Mouse (Mus musculus) neural tube, embryonic 15.5 days (tissue): ENCODE data around the gene Mff. TPM values are rescaled to one million over a fixed set of nuclear protein-coding genes. Genes with fewer than 3 reads are reported as not detected.

Experiments
- ATAC-seq: fragments of 200-750 bp; cut with Nextera tagmentation; 2 replicates; pipeline ENCODE4 v1.8.0; 2017; ENCODE audit warnings: mild to moderate bottlenecking, moderate TSS enrichment, moderate library complexity; ENCODE audit not compliant: low FRiP score
- H3K27ac ChIP-seq: fragments of 300-500 bp; sonication (generic); replicated peaks from 2 replicates; pipeline ENCODE4 v1.5.1; 2015; ENCODE audit warnings: mild to moderate bottlenecking, inconsistent platforms
- H3K27me3 ChIP-seq: fragments of 300-500 bp; sonication (generic); replicated peaks from 2 replicates; pipeline ENCODE4 v1.6.1; 2015; ENCODE audit warnings: inconsistent platforms
- H3K36me3 ChIP-seq: fragments of 300-500 bp; sonication (generic); 2 replicates; pipeline ENCODE4 v1.6.1; 2015; ENCODE audit warnings: inconsistent platforms
- H3K4me1 ChIP-seq: fragments of 300-500 bp; sonication (generic); 2 replicates; pipeline ENCODE4 v1.6.1; 2015; ENCODE audit warnings: inconsistent platforms
- H3K4me2 ChIP-seq: fragments of 300-500 bp; sonication (generic); 2 replicates; pipeline ENCODE4 v1.6.1; 2015; ENCODE audit warnings: inconsistent platforms, mild to moderate bottlenecking, moderate library complexity
- H3K4me3 ChIP-seq: fragments of 300-500 bp; sonication (generic); replicated peaks from 2 replicates; pipeline ENCODE4 v1.5.1; 2015; ENCODE audit warnings: mild to moderate bottlenecking, inconsistent platforms
- H3K9ac ChIP-seq: fragments of 300-500 bp; sonication (generic); replicated peaks from 2 replicates; pipeline ENCODE4 v1.6.1; 2015; ENCODE audit warnings: mild to moderate bottlenecking, inconsistent platforms
- H3K9me3 ChIP-seq: fragments of 300-500 bp; sonication (generic); replicated peaks from 2 replicates; pipeline ENCODE4 v1.6.1; 2016; ENCODE audit warnings: inconsistent platforms
- WGBS: fragments of 180-500 bp; shearing (Covaris S2); methylation state at CpG from one replicate; pipeline ENCODE4 v1.1.7; 2015; ENCODE audit warnings: mixed read lengths; 5-methylcytosine and 5-hydroxymethylcytosine counted together
- polyA plus RNA-seq: library from polyadenylated mRNA; unstranded; fragments of >200 nt; fragmentation: Nextera tagmentation; extraction: Ambion mirVana; gene quantifications from 2 replicates; pipeline ENCODE4 v1.2.1, GENCODE M21; 2015

Mff gene
- polyA plus RNA-seq, 1 experiment from 2014 or later: 375 TPM

DNA sequence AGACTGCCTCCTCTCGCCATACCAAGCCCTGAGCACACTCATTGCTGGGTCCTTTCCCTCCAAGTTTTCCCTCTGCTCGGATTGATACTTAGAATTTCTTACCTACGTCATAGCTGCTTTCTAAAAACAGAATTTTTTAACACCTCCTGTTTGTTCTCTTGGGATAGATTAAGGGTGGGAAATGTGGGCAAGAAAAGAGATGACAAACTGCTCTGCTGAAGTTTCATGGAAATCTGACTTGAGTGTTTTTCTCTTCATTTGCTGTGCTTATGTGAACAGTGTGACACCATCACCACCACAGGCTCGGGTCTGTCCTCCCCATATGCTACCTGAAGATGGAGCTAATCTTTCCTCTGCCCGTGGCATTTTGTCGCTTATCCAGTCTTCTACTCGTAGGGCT lies 16.8 kb downstream of the Mff start:
- WGBS: 89% methylated on average over 7 of the region's 7 CpGs
- H3K9ac ChIP-seq: no peak overlapping the region
- no peak overlapping the region for H3K4me3 ChIP-seq
- H3K9me3 ChIP-seq: no peaks in the 10 kb centered on the region
- H3K27me3 ChIP-seq: no peaks in the 10 kb centered on the region
- H3K36me3 ChIP-seq: peaks cover 26% of the 10 kb centered on the region
- no peaks in the 10 kb centered on the region for H3K4me1 ChIP-seq
- ATAC-seq: no peak
- no peak overlapping the region for H3K27ac ChIP-seq
- no peak overlapping the region for H3K4me2 ChIP-seq

DNA sequence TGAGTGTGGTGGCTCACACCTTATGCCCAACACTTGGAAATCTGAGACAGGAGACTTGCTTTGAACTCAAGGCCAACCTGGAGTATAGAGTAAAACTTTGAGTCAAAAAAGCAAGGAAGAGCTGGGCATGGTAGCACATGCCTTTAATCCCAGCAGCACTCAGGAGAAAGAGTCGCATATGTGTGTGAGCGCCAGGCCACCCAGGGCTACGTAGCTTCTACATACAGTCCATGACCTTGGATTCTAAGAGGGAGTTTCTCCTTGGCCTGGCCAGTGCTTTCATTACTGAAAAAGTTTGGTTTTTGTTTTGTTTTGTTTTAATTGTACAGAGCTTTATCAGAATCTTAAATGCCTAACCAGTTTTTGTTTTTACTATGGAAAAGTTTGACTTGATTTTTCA lies 19.3 kb downstream of the Mff start:
- peaks cover 16% of the 10 kb centered on the region for H3K36me3 ChIP-seq
- no peaks in the 10 kb centered on the region for H3K4me1 ChIP-seq
- ATAC-seq: no peak

DNA sequence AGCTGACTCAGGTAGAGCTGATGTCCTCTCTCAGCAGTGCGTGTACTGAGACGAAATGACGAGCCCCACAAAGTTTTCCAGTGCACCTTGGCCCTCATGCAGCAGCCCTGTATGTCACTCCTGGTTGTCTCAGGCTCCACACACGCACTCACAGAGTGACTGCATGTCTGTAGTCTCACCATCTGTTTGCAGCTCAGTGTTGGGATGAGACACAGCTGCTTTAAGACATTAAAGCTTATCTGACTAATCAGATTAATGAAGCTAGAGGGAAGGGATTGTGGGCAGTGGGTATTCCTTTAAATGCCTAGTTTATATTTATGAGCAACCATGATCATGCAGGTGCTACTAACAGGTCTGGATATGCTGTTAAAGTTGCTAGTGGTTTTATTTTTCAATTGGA lies 21.7 kb downstream of the Mff start:
- 84% methylated on average over 4 of the region's 4 CpGs for WGBS
- H3K9me3 ChIP-seq: no peaks in the 10 kb centered on the region
- ATAC-seq: no peak

More for the DNA sequence above, 19.3 kb downstream of the Mff start:
- Histone ChIP-seq H3K27ac (no peak overlapping the region), H3K27me3 (no peaks in the 10 kb centered on the region), H3K4me2 (no peak overlapping the region), H3K9ac (no peak overlapping the region), H3K9me3 (no peaks in the 10 kb centered on the region), H3K4me3 (no peak overlapping the region)
- 92% methylated on average over 3 of the region's 3 CpGs for WGBS

DNA sequence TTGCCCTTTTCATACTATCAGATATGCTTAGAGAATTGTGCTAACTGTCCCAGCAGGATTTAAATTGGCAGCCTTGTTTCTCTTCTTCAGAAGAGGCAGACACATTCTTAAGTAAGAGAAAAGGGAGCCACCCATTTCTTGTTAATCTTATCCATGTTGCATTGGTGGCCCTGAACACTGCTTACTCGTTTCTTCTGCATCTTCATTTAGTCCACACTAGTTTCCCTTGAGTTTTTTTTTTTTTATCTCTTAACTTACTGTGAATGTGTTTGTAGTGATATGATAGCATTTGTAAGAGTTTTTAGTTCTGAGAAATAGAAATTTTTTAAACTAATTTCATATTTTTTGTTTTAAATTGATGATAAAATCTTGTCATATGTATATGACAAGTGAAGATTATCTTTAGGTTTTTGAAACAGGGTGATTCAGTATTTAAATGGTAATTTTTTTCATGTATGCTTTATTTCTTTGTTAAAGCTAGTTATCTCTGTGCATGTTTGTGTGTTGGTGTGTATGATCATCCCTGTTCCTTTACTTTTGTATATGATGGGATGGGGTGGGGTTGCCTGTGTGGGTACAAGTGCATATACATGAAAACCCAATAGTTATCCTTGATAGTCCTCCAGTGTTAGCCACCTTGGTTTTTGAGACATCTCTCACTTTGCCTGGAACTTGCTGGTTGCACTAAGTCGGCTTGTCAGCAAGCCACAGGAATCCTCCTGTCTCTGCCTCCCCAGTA lies 23.2 kb downstream of the Mff start:
- no peak overlapping the region for H3K4me2 ChIP-seq
- no peak overlapping the region for H3K9ac ChIP-seq
- 90% methylated on average over 2 of the region's 2 CpGs for WGBS
- no peaks in the 10 kb centered on the region for H3K4me1 ChIP-seq
- no peaks in the 10 kb centered on the region for H3K27me3 ChIP-seq
- no peak for ATAC-seq
- no peaks in the 10 kb centered on the region for H3K9me3 ChIP-seq
- H3K36me3 ChIP-seq: peaks cover 13% of the 10 kb centered on the region; the same call in 1 of the 2 replicates
- H3K27ac ChIP-seq: no peak overlapping the region
- H3K4me3 ChIP-seq: no peak overlapping the region

More for the DNA sequence above, 21.7 kb downstream of the Mff start:
- H3K4me1 ChIP-seq: no peaks in the 10 kb centered on the region
- no peaks in the 10 kb centered on the region for H3K27me3 ChIP-seq
- peaks cover 16% of the 10 kb centered on the region for H3K36me3 ChIP-seq
- no peak overlapping the region for H3K4me3 ChIP-seq
- no peak overlapping the region for H3K9ac ChIP-seq
- H3K4me2 ChIP-seq: no peak overlapping the region
- H3K27ac ChIP-seq: no peak overlapping the region

DNA sequence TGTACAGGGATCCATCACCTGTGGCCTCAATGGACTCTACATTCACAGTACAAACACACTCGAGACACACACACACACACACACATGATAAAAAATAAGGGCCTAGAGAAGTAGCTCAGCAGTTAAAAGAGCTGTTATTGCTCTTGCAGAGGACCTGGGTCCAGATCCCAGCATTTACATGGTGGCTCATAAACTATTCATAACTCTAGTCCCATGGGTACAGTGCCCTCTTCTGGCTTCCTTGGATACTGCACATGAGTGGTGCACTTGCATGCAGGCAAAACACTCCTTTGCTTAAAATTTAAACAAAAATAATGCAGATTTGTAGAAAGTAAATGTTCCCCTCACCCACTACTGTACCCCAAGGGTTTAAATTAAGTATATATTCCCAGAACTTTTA lies 34.8 kb downstream of the Mff start:
- peaks cover 18% of the 10 kb centered on the region for H3K36me3 ChIP-seq
- H3K4me2 ChIP-seq: no peak overlapping the region
- H3K4me1 ChIP-seq: no peaks in the 10 kb centered on the region
- no peaks in the 10 kb centered on the region for H3K27me3 ChIP-seq
- 94% methylated on average over 1 of the region's 1 CpGs for WGBS
- no peak for ATAC-seq
- no peak overlapping the region for H3K4me3 ChIP-seq
- no peak overlapping the region for H3K9ac ChIP-seq
- H3K27ac ChIP-seq: no peak overlapping the region
- H3K9me3 ChIP-seq: no peaks in the 10 kb centered on the region

DNA sequence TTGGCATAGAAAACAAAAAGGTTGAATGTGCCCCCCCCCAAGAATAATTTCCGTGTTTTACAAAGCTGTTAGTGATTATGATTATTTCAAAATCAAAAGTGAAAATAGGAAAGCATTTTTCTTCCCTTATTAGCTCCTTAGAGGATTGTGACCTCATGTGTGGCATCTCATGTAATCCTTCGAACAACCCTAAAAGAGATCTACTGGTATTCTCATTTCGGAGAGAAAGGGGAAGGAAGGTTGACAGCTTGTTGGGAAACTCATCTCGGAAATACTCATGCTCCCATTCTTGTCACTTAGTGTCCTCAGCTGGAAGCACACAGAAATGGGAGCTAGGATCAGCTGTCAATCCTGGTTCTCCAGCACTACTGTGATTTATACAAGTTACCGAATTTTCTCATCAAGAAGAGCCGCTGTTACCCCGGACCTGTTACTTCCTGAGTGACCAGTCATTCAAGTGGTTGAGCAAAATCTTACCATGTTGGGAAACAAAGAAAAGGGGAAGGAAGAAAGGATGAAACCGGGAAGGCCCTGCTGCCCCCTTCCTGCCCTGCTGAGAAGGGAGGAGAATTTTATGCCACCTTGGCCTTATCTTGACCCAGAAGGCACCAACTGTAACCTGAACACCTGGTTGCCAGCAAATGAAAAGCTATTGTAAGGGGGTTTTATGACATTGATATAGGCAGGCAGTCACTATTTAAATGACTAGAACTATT lies 36.9 kb downstream of the Mff start:
- Histone ChIP-seq H3K9me3 (no peaks in the 10 kb centered on the region), H3K4me2 (no peak overlapping the region), H3K27me3 (no peaks in the 10 kb centered on the region), H3K27ac (no peak overlapping the region), H3K4me3 (no peak overlapping the region), H3K36me3 (0 out of 2 replicates have a peak, but pooled peaks cover 3% of the 10 kb centered on the region), H3K4me1 (no peaks in the 10 kb centered on the region), H3K9ac (no peak overlapping the region)
- no peak for ATAC-seq
- 87% methylated on average over 8 of the region's 8 CpGs for WGBS

DNA sequence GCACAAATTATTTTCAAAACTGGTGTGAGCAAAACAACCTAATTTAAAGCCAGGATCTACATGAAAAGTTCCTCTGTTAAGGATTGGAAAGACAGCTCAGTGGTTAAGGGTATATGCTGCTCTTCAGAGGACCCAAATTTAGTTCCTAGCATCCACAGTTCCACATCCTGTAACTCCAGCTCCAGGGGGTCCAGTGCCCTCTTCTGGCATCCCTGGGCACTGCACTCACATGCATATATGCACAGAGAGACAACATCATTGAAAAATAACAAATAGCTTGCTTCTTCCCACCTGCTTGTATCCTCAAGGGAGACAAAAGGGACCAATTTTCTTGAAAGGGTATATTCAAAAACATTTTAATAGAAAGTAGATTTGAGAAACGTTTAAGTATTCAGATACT lies 37.6 kb downstream of the Mff start:
- Histone ChIP-seq H3K9ac (no peak overlapping the region), H3K9me3 (no peaks in the 10 kb centered on the region), H3K4me1 (no peaks in the 10 kb centered on the region), H3K27ac (no peak overlapping the region), H3K4me3 (no peak overlapping the region), H3K36me3 (0 out of 2 replicates have a peak, but pooled peaks cover 3% of the 10 kb centered on the region), H3K27me3 (no peaks in the 10 kb centered on the region), H3K4me2 (no peak overlapping the region)
- no peak for ATAC-seq
- 81% methylated on average over 1 of the region's 1 CpGs for WGBS

DNA sequence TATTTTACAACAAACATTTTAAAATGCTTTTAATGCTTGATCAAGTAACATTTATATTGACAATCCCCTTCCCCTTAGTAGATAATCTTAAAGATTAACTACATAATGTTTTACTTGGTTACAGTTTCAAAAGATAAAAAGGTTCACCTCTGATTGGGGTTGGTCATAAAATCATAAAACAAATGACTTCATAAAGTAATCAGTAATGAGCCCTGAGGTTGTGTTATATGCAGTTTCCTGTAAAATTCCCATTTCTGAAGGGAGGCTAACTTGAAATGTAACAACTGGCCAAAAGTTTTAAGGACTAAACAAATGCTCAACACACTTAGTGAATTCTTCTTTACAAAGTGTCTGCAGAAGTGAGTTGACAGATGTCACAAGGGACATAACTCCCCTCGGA lies 41.5 kb downstream of the Mff start:
- H3K27me3 ChIP-seq: no peaks in the 10 kb centered on the region
- H3K9ac ChIP-seq: no peak overlapping the region
- ATAC-seq: no peak
- H3K4me2 ChIP-seq: no peak overlapping the region
- no peaks in the 10 kb centered on the region for H3K9me3 ChIP-seq
- no peak overlapping the region for H3K4me3 ChIP-seq
- WGBS: 61% methylated on average over 1 of the region's 1 CpGs
- no peaks in the 10 kb centered on the region for H3K4me1 ChIP-seq
- no peak overlapping the region for H3K27ac ChIP-seq
- no peaks in the 10 kb centered on the region for H3K36me3 ChIP-seq

DNA sequence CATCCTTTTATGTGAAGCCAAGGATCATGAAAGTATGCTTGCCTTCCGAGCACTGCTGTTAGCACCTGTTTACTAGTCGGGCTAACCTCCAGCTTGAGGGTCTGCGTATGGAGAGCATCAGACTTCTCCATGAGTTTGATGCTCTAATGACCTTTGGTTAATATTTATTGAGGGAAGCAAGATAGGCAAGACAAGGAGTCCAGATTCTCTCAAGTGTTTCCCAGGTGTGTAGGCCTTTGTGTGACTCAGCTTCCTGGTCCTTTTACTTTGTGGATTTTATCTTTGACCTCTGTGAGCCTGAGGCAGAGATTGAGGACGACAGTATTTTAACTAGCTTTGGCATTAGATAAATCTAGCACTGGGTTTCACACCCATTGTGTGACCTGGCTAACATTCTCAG lies 42.0 kb downstream of the Mff start:
- Histone ChIP-seq H3K4me1 (no peaks in the 10 kb centered on the region), H3K4me2 (no peak overlapping the region), H3K9ac (no peak overlapping the region), H3K36me3 (no peaks in the 10 kb centered on the region), H3K4me3 (no peak overlapping the region), H3K9me3 (no peaks in the 10 kb centered on the region), H3K27me3 (no peaks in the 10 kb centered on the region), H3K27ac (no peak overlapping the region)
- no peak for ATAC-seq
- 87% methylated on average over 4 of the region's 4 CpGs for WGBS

DNA sequence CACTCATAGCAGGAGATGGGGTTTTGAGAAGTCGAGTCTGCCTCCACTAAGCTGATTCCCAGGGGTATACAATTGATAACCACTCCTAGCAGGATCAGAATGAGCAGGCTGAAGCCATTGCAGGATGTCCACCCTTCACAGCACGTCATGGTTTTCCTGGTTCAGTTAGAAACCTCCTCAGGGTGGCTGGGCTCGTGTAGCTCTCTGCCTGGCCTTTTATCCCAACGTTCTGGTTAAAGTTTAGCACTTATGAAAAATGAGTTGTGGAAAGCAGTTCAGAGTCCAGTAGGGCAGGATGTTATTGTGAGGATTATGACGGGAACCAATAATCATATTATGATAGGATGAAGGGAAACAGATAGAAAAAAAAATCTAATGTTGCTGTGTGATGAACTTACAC lies 43.6 kb downstream of the Mff start, which contains the start of gene Tm4sf20:
Tm4sf20 (minus strand) TSS at position 193 of the 400 bp plus-strand sequence.
- 84% methylated on average over 5 of the region's 5 CpGs for WGBS
- Histone ChIP-seq H3K4me1 (no peaks in the 10 kb centered on the region), H3K4me2 (no peak within 1 kb of the TSS), H3K9ac (no peak within 1 kb of the TSS), H3K36me3 (no peaks in the 10 kb centered on the region), H3K27me3 (no peaks in the 10 kb centered on the region), H3K9me3 (no peaks in the 10 kb centered on the region), H3K27ac (no peak within 1 kb of the TSS), H3K4me3 (no peak within 1 kb of the TSS)
- no peak for ATAC-seq

DNA sequence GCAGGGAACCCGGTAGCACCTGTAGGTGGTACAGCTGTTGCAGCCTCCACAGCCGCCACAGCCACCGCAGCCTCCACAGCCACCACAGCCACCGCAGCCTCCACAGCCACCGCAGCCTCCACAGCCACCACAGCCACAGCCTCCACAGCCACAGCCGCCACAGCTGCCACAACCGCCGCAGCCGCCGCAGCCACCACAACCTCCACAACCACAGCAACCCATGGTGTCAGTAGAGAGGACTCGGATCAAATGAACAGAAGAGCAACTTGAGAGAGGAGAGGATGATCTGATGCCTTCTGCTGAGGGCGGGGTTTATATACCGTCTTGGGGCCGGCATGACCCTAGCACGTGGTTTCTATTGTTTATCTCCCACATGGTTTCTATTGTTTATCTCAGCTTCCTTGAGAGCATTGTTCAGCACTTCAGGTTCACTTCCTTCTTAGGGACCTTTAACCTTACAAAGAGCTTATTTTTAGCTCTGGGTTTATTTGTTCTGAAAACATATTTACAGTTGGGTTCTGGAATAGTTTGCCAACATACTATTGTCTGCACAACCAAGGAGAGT lies 46.4 kb downstream of the Mff start, which contains the start of gene Gm47791:
Gm47791 (minus strand) TSS at position 222 of the 565 bp plus-strand sequence.
- H3K9me3 ChIP-seq: no peaks in the 10 kb centered on the region
- H3K27me3 ChIP-seq: no peaks in the 10 kb centered on the region
- no peaks in the 10 kb centered on the region for H3K36me3 ChIP-seq
- no peaks in the 10 kb centered on the region for H3K4me1 ChIP-seq
- WGBS: 90% methylated on average over 15 of the region's 15 CpGs
- H3K27ac ChIP-seq: no peak within 1 kb of the TSS
- no peak within 1 kb of the TSS for H3K4me3 ChIP-seq
- no peak within 1 kb of the TSS for H3K9ac ChIP-seq
- no peak for ATAC-seq
- no peak within 1 kb of the TSS for H3K4me2 ChIP-seq

DNA sequence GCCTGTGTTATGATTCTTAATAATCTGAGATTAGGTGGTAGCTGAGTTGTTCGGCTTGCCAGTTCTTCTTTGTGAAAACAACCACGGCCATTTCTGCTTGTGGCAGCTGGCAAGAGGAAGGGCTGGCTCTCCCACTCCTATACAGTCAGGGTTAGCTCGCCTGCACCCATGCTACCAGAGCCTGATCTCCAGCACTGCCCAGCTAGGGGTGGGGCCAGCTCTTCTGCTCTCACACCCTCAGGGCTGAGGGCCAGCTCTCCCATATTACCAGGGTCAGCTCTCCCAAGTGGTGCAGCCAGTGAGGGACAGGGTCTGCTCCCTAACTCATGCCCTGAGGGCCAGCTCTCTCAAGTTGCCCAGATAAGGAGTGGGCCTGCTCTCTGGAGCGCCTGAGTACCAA lies 47.7 kb downstream of the Mff start:
- no peak for ATAC-seq
- H3K4me2 ChIP-seq: no peak overlapping the region
- no peaks in the 10 kb centered on the region for H3K9me3 ChIP-seq
- H3K9ac ChIP-seq: no peak overlapping the region
- 95% methylated on average over 4 of the region's 4 CpGs for WGBS
- no peak overlapping the region for H3K27ac ChIP-seq
- no peaks in the 10 kb centered on the region for H3K27me3 ChIP-seq
- no peak overlapping the region for H3K4me3 ChIP-seq
- no peaks in the 10 kb centered on the region for H3K4me1 ChIP-seq
- H3K36me3 ChIP-seq: no peaks in the 10 kb centered on the region
